In genomic region chr14:108895456-108895855, GRCm38 (mm10) we compare ENCODE assay signal across 32 mouse cellular contexts. TPM values are rescaled to one million over a fixed set of nuclear protein-coding genes. Genes with fewer than 3 reads are reported as not detected.
DNase-seq lines count a peak whose midpoint lies in the region; ATAC-seq and TF ChIP-seq lines count a peak whose summit lies in the region.
"Had no signal": no experiment of that assay in that cellular context is flagged by ENCODE, and none has a peak within 500 bp of the region (broad histone marks: within the 10 kb centered on the region; RNA-seq: fewer than 3 reads in every experiment).

No protein-coding gene starts in this region.

- no peaks in the 10 kb centered on the region for H3K9me3 ChIP-seq in hindbrain, postnatal 0 days (ENCODE audit: low read length)
- no peaks in the 10 kb centered on the region for H3K9me3 ChIP-seq in hindbrain, embryonic 10.5 days
- no peaks in the 10 kb centered on the region for H3K9me3 ChIP-seq in intestine, embryonic 16.5 days (ENCODE audit: control insufficient read depth, low read length)
- H3K9me3 ChIP-seq: embryonic facial prominence, embryonic 13.5 days; forebrain, embryonic 15.5 days; limb, embryonic 10.5 days; liver, embryonic 15.5 days; midbrain, embryonic 13.5 days; neural tube, embryonic 13.5 days had no signal

- H3K4me2 ChIP-seq in hindbrain, postnatal 0 days (ENCODE audit: low read depth, low read length) = no peak overlapping the region
- no peak overlapping the region for H3K4me2 ChIP-seq in intestine, embryonic 16.5 days (ENCODE audit: low read depth, low read length)
- H3K4me2 ChIP-seq: embryonic facial prominence, embryonic 13.5 days; forebrain, embryonic 15.5 days; heart, embryonic 11.5 days; liver, embryonic 15.5 days; midbrain, embryonic 13.5 days; neural tube, embryonic 13.5 days had no signal

- peak; percentile 12 for DNase-seq in hindbrain, postnatal 0 days (ENCODE audit: low spot score)
- DNase-seq in hindbrain, embryonic 10.5 days (ENCODE audit: low spot score) = no peak
- peak; percentile 82 for DNase-seq in brain, adult 2 months (ENCODE audit: low read depth, low spot score)
- DNase-seq in cerebellum, adult 11-12 months = peak; percentile 41
- DNase-seq in cerebellum, postnatal 10 days = peak; percentile 23 to 29
- DNase-seq in B cell, adult 2 months = no peak
- DNase-seq: adrenal gland, adult 2 months; embryo, embryonic 11 days; gastrocnemius, postnatal 10 days; heart, adult 11 months; kidney, adult 18-20 months; liver; retina, postnatal 1 day; right cerebral cortex, postnatal 25 days; spleen, adult 18-20 months; thymus, postnatal 25 days had no signal

- TF ChIP-seq CTCF in hindbrain, postnatal 0 days (IDR thresholded peaks at IDR 0.05; ENCODE audit: low read depth) = no peak

- WGBS in hindbrain, postnatal 0 days = 40% methylated on average over 2 of the region's 2 CpGs
- WGBS in hindbrain, embryonic 10.5 days = 58% methylated on average over 2 of the region's 2 CpGs
- WGBS in intestine, embryonic 16.5 days = 30% methylated on average over 2 of the region's 2 CpGs

- H3K36me3 ChIP-seq in hindbrain, postnatal 0 days (ENCODE audit: insufficient read depth, low read length) = no peaks in the 10 kb centered on the region
- no peaks in the 10 kb centered on the region for H3K36me3 ChIP-seq in hindbrain, embryonic 10.5 days
- no peaks in the 10 kb centered on the region for H3K36me3 ChIP-seq in intestine, embryonic 16.5 days (ENCODE audit: control insufficient read depth, insufficient read depth, low read length)
- H3K36me3 ChIP-seq: embryonic facial prominence, embryonic 13.5 days; forebrain, embryonic 15.5 days; G1E; limb, embryonic 10.5 days; liver, embryonic 15.5 days; midbrain, embryonic 13.5 days; neural tube, embryonic 13.5 days had no signal

- H3K27ac ChIP-seq in hindbrain, postnatal 0 days = no peak overlapping the region
- H3K27ac ChIP-seq in hindbrain, embryonic 10.5 days = no peak overlapping the region
- H3K27ac ChIP-seq in intestine, embryonic 16.5 days (ENCODE audit: low read length) = no peak overlapping the region
- H3K27ac ChIP-seq: embryonic facial prominence, embryonic 13.5 days; forebrain, embryonic 15.5 days; left cerebral cortex, adult 2 months; limb, embryonic 10.5 days; liver, embryonic 15.5 days; midbrain, embryonic 13.5 days; neural tube, embryonic 13.5 days had no signal

- no peaks in the 10 kb centered on the region for H3K4me1 ChIP-seq in hindbrain, postnatal 0 days (ENCODE audit: insufficient read depth, low read length)
- H3K4me1 ChIP-seq in hindbrain, embryonic 10.5 days (replicated peaks) = no peaks in the 10 kb centered on the region
- no peaks in the 10 kb centered on the region for H3K4me1 ChIP-seq in intestine, embryonic 16.5 days (ENCODE audit: control insufficient read depth, insufficient read depth, low read length)
- H3K4me1 ChIP-seq: embryonic facial prominence, embryonic 13.5 days; limb, embryonic 10.5 days; liver, embryonic 15.5 days; midbrain, embryonic 13.5 days had no signal

- no peak overlapping the region for H3K4me3 ChIP-seq in hindbrain, postnatal 0 days (ENCODE audit: low read length)
- H3K4me3 ChIP-seq in hindbrain, embryonic 10.5 days = no peak overlapping the region
- no peak overlapping the region for H3K4me3 ChIP-seq in intestine, embryonic 16.5 days (ENCODE audit: low read length)
- H3K4me3 ChIP-seq: embryonic facial prominence, embryonic 13.5 days; erythroblast, embryonic 14.5 days; forebrain, embryonic 15.5 days; left cerebral cortex, adult 2 months; limb, embryonic 10.5 days; liver, embryonic 15.5 days; midbrain, embryonic 13.5 days; neural tube, embryonic 13.5 days had no signal

- no peak for ATAC-seq in hindbrain, postnatal 0 days
- no peak for ATAC-seq in intestine, embryonic 16.5 days
- ATAC-seq: forebrain, embryonic 15.5 days; midbrain, embryonic 13.5 days; Patski had no signal

- H3K27me3 ChIP-seq in hindbrain, postnatal 0 days (ENCODE audit: insufficient read depth, low read length) = no peaks in the 10 kb centered on the region
- no peaks in the 10 kb centered on the region for H3K27me3 ChIP-seq in hindbrain, embryonic 10.5 days (ENCODE audit: insufficient read depth, poor library complexity, severe bottlenecking)
- no peaks in the 10 kb centered on the region for H3K27me3 ChIP-seq in intestine, embryonic 16.5 days (replicated peaks; ENCODE audit: control insufficient read depth, insufficient read depth, low read length)
- H3K27me3 ChIP-seq: CH12.LX; embryonic facial prominence, embryonic 13.5 days; forebrain, embryonic 15.5 days; liver, embryonic 15.5 days; midbrain, embryonic 13.5 days; neural tube, embryonic 13.5 days had no signal

- H3K9ac ChIP-seq in hindbrain, postnatal 0 days (replicated peaks; ENCODE audit: low read length) = no peak overlapping the region
- no peak overlapping the region for H3K9ac ChIP-seq in intestine, embryonic 16.5 days (ENCODE audit: low read depth, low read length)
- H3K9ac ChIP-seq: embryonic facial prominence, embryonic 13.5 days; forebrain, embryonic 15.5 days; liver, embryonic 15.5 days; midbrain, embryonic 13.5 days; neural tube, embryonic 13.5 days had no signal

RNA-seq across cellular contexts. Expression of gene Slitrk1, which starts 18.5 kb away (rescaled TPM):
- 33.1 and 38.3 TPM in 2 replicates for total RNA-seq in hindbrain, postnatal 0 days (2014; rRNA removed)
- polyA plus RNA-seq in hindbrain, postnatal 0 days (2015; fragmentation: Nextera tagmentation; extraction: Ambion mirVana) = 21.4 and 23.3 TPM in 2 replicates
- polyA plus RNA-seq in hindbrain, embryonic 10.5 days (2016; fragmentation: Nextera tagmentation; extraction: Ambion mirVana) = 1.8 and 5.3 TPM in 2 replicates
- 0.70 and 0.81 TPM in 2 replicates for polyA plus RNA-seq in intestine, embryonic 16.5 days (2015; fragmentation: Nextera tagmentation; extraction: Ambion mirVana)
- total RNA-seq: CH12.LX; megakaryocyte progenitor cell, adult 5-6 weeks had no signal
- polyA plus RNA-seq: erythroblast, embryonic 14.5 days; G1E; heart, postnatal 0 days; lung, embryonic 16.5 days; Patski had no signal

Comparison
In these comparisons a context has a peak if more than half of its experiments do, and no peak if none do; other contexts are left out.
1. DNase-seq: peak in hindbrain, postnatal 0 days (single experiment), brain, adult 2 months (single experiment), cerebellum, adult 11-12 months (single experiment) and cerebellum, postnatal 10 days (2 of 2); none in hindbrain, embryonic 10.5 days (single experiment) and B cell, adult 2 months (0 of 2).